ENCODE assay signal across 39 mouse cellular contexts in genomic region chr6:115239335-115239734, GRCm38 (mm10). TPM values are rescaled to one million over a fixed set of nuclear protein-coding genes. Genes with fewer than 3 reads are reported as not detected.
DNase-seq lines count a peak whose midpoint lies in the region; ATAC-seq and TF ChIP-seq lines count a peak whose summit lies in the region.
"Had no signal": no experiment of that assay in that cellular context is flagged by ENCODE, and none has a peak within 500 bp of the region (broad histone marks: within the 10 kb centered on the region; RNA-seq: fewer than 3 reads in every experiment).

No protein-coding gene starts in this region.

- no peak for TF ChIP-seq CTCF in layer of hippocampus, adult 2 months (conservative IDR thresholded peaks at IDR 0.05)

- no peaks in the 10 kb centered on the region for H3K9me3 ChIP-seq in hindbrain, embryonic 12.5 days (replicated peaks)
- H3K9me3 ChIP-seq: heart, embryonic 12.5 days; limb, embryonic 12.5 days; liver, embryonic 15.5 days had no signal

- H3K4me1 ChIP-seq in hindbrain, embryonic 12.5 days = no peaks in the 10 kb centered on the region
- H3K4me1 ChIP-seq: limb, embryonic 12.5 days; liver, embryonic 15.5 days had no signal

- H3K4me2 ChIP-seq in hindbrain, embryonic 12.5 days (replicated peaks) = no peak overlapping the region
- H3K4me2 ChIP-seq: limb, embryonic 12.5 days; liver, embryonic 15.5 days; lung, embryonic 14.5 days had no signal

- WGBS in hindbrain, embryonic 12.5 days = 79% methylated on average over 7 of the region's 7 CpGs

- no peak overlapping the region for H3K9ac ChIP-seq in hindbrain, embryonic 12.5 days
- H3K9ac ChIP-seq: heart, embryonic 12.5 days; limb, embryonic 12.5 days; liver, embryonic 15.5 days; lung, embryonic 14.5 days had no signal

- no peaks in the 10 kb centered on the region for H3K36me3 ChIP-seq in hindbrain, embryonic 12.5 days
- H3K36me3 ChIP-seq: heart, embryonic 12.5 days; limb, embryonic 12.5 days; liver, embryonic 15.5 days had no signal

- peak; percentile 55 for DNase-seq in cerebellum, adult 11-12 months
- DNase-seq in cerebellum, postnatal 4 days (ENCODE audit: low spot score in 2 of 2) = no peak
- no peak for DNase-seq in frontal cortex, postnatal 14 days (ENCODE audit: low spot score in 2 of 2)
- DNase-seq in layer of hippocampus, adult 2 months (ENCODE audit: low spot score in 2 of 2) = no peak
- no peak for DNase-seq in layer of hippocampus, adult 8-10 months (ENCODE audit: low spot score in 2 of 2)
- peak; percentile 64 for DNase-seq in adipocyte (ENCODE audit: low spot score)
- DNase-seq: cerebellum, adult 8-10 months; heart, postnatal 10 days; kidney, postnatal 4 days; lung, embryonic 14.5 days; midbrain, embryonic 14.5 days had no signal

- no peak overlapping the region for H3K4me3 ChIP-seq in layer of hippocampus, adult 2 months
- H3K4me3 ChIP-seq in hindbrain, embryonic 12.5 days = no peak overlapping the region
- H3K4me3 ChIP-seq: erythroblast, embryonic 14.5 days; heart, embryonic 12.5 days; left cerebral cortex, adult 2 months; limb, embryonic 12.5 days; liver, embryonic 15.5 days had no signal

- ATAC-seq in frontal cortex, adult (ENCODE audit: low TSS enrichment) = peak; percentile 83
- ATAC-seq in hindbrain, embryonic 12.5 days (ENCODE audit: low FRiP score) = no peak
- ATAC-seq: activated CD4-positive, CD25-positive, alpha-beta regulatory T cell, adult 4 months; hindbrain, embryonic 16.5 days had no signal

- H3K27ac ChIP-seq in layer of hippocampus, adult 2 months = peak overlapping the region; percentile 61; the same call in 1 of the 2 replicates
- no peak overlapping the region for H3K27ac ChIP-seq in hindbrain, embryonic 12.5 days
- H3K27ac ChIP-seq: limb, embryonic 12.5 days; liver, embryonic 15.5 days had no signal

- H3K27me3 ChIP-seq in hindbrain, embryonic 12.5 days = no peaks in the 10 kb centered on the region
- H3K27me3 ChIP-seq: CH12.LX; limb, embryonic 12.5 days; liver, embryonic 15.5 days had no signal

RNA-seq across cellular contexts. Expression of gene Gm17482, which starts 12.2 kb away (rescaled TPM):
- total RNA-seq in layer of hippocampus, adult 2 months (2021) = not detected
- total RNA-seq in layer of hippocampus, adult 8-10 months (2022) = not detected
- not detected in 2 replicates for polyA plus RNA-seq in hindbrain, embryonic 12.5 days (2016; fragmentation: Nextera tagmentation; extraction: Ambion mirVana)
- total RNA-seq: adrenal gland, adult 8-10 months; adrenal gland, postnatal 4 days; CH12.LX; ES-E14; gastrocnemius, adult 18-20 months; gastrocnemius, postnatal 4 days; heart, postnatal 10 days; hematopoietic stem cell, adult 5-6 weeks; layer of hippocampus, postnatal 14 days; left cerebral cortex, adult 2 months; left cerebral cortex, postnatal 25 days; liver, adult 2 months; monocyte, adult 5-6 weeks had no signal
- polyA plus RNA-seq: activated CD4-positive, CD25-positive, alpha-beta regulatory T cell, adult 4 months; C2C12; cortical plate, adult 2 months; embryonic facial prominence, embryonic 14.5 days; erythroblast, embryonic 14.5 days; forebrain, embryonic 11.5 days; heart, embryonic 12.5 days; hindbrain, embryonic 16.5 days; intestine, embryonic 14.5 days; kidney, adult 2 months; kidney, embryonic 16.5 days; limb, embryonic 12.5 days; liver, adult 2 months; liver, embryonic 15.5 days; lung, embryonic 14.5 days; midbrain, embryonic 14.5 days; neural tube, embryonic 14.5 days had no signal

RNA-seq across cellular contexts. Expression of gene Timp4, which starts 12.7 kb away (rescaled TPM):
- 10 to 100 TPM; 19.4 to 22.6 TPM for total RNA-seq in layer of hippocampus, adult 2 months (2021)
- total RNA-seq in layer of hippocampus, adult 8-10 months (2022) = 10 to 100 TPM; 16.5 to 24.2 (median 23.7) TPM
- polyA plus RNA-seq in hindbrain, embryonic 12.5 days (2016; fragmentation: Nextera tagmentation; extraction: Ambion mirVana) = 1.4 and 2.2 TPM in 2 replicates
- total RNA-seq: CH12.LX; hematopoietic stem cell, adult 5-6 weeks; liver, adult 2 months; monocyte, adult 5-6 weeks had no signal
- polyA plus RNA-seq: erythroblast, embryonic 14.5 days; heart, embryonic 12.5 days; liver, adult 2 months had no signal

Comparison
In these comparisons a context has a peak if more than half of its experiments do, and no peak if none do; other contexts are left out.
1. DNase-seq: peak in cerebellum, adult 11-12 months (single experiment) and adipocyte (single experiment); none in cerebellum, postnatal 4 days (0 of 2), frontal cortex, postnatal 14 days (0 of 2), layer of hippocampus, adult 2 months (0 of 2) and layer of hippocampus, adult 8-10 months (0 of 2).